Mouse (Mus musculus) T-cell, adult 2 months (primary cell): ENCODE measurements around the gene Mgat5.

Source experiments
- DNase-seq: peaks from one replicate; pipeline ENCODE4 v3.0.0; 2022; ENCODE audit warnings: low spot score

Gene Mgat5

DNA sequence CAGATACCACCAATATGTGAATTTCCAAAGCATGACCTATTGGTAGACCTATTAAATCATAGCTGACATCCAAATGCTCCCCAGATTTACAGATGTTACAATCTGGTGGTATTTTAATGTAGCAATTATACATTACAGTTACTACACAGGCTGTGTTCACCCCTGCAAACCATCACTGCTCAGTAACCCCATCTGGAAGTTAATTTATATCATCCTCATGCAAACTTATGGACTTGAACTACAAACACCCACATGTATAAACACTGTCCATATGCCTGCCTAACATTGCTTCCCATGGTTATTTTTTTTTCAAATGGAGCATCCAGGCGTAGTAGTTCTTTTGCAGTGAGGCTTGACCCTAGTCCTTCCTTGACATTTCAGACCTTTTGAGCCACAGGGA, 236.2 kb downstream of the Mgat5 start:
- DNase-seq, result no peak

DNA sequence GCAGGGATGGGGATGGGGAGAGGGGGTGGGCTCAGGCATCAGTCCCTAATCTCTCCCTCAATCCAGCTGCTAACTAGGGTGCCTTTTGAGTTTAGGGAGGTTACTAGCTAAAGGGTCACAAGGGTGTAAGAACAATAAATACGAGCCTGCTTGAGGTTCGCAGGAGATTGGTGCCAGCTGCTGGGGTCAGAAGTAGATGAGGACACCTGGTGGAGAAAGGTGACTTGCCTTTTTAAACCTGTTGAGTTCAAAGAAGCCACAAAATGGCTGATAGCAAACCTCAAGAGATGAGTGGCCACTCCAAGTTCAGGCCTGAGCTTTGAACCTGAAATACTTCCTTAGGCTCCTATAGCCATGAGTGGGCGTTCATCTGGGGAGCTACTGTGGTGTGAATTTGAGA, 236.9 kb downstream of the Mgat5 start:
- DNase-seq, result no peak

DNA sequence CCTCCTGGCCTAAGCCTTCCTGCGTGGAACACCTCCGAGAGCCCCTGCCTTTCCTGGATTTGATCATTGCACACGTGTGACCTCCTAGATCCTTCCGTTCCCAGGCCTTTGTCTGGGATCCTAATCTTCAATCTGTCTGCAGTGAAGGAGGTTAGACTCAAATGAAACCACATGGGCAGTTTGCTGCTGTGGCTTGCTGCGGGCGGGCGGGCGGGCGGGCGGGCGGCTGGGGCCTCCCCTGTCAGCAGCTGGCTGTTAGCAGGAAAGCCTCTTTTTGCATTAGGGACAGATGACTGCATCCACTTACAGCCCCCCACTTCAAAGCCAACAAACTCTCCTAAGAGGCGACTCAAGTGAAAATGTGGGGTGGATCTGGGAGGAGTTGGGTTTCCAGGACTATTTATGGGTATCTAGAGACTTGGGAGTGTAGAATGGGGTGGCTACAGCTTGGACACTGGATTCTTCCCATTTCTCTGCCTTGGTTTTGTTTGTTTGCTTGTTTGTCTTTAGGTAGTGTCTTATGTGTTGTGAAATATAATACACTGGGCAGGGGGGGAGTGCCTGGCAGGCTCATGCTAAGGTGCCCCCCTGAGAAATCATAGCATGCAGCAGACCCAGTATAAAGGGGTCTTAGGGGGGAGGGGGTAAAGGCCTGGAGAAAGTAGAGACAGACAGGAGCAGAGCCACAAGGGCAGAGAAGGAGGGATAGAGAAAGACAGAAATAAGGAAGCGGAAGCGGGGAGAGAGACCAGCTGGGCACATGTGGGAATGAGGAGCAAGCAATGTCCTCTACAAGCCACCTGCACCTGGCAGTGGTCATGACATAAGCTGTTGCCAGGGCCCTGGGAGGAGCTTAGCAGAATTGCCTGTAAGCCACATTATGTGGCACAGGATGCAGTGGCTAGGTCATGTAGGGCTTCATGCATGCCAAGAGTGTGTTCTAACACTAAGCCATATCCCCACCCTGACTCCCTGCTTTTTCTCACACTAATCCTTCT, 238.4 kb downstream of the Mgat5 start:
- DNase-seq, result no peak

DNA sequence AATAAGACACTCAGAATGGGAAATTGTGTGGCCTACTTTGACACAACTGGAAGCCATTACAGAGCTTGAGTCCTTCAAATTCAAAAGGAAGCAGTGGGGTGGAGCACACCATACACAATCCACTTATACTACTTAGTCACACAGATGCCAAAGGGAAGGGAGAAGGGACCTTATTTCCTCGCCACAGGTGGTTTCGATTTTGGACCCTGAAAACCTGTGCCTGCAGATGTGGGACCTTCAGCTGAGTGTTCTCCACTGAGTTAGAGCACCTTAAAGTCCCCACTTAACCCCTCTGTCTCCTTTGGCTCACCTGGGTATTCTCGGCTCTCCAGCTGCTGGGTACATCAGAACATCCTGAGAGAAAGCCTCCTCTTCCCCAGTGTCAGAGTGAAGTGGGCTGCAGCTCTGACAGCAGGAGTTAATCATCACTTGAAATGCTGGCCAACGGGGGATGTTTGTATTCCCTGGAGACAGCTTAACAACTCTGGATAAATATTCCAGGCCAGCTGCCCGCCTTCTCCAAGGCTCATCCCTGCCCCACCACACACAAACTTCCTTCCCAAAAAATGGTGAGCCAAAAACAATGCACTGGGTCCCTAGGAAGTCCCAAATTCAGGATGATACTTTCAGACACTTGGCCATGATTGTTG, 240.1 kb downstream of the Mgat5 start:
- DNase-seq, result no peak

DNA sequence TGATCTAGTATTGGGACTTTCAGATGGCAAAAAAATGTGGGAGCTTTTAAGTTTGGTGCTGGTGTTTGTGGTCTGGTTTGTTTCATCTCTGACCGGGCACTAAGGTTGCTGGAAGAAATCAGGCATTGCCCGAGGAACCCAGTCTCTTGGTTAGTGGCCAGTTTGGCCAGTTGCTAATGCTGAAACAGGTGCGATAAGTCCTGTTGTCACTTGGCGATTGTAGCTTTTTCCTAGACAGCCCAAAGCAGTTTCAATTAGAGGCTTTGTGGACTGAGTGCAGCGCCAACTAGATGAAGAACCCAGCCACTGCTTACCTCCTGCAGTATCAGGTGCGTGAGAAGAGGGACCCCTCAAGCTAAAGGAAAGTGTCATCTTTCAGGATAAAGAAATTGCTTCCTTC, 248.6 kb downstream of the Mgat5 start:
- no peak for DNase-seq

DNA sequence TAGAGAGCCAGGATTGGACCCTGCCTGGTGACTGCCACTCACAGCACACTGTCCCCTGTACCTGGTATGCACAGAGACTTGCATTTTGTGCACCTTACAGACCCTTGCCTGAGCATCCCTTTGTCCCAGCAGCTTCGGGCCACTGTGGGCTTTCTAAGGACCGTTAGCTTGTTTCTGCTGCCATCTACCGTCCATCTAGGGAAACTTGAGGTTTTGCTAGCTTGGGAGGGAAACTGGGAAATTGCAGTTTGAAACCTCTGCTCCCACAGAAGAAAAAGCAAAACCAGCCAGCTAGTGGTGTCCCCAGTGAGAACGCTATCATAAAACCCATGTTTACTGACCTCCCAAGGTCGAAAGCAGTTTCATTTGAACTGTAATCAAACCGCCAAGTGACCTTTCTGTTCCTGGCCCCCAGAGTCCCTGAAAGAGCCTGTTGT, 254.2 kb downstream of the Mgat5 start:
- peak; percentile 38 for DNase-seq

DNA sequence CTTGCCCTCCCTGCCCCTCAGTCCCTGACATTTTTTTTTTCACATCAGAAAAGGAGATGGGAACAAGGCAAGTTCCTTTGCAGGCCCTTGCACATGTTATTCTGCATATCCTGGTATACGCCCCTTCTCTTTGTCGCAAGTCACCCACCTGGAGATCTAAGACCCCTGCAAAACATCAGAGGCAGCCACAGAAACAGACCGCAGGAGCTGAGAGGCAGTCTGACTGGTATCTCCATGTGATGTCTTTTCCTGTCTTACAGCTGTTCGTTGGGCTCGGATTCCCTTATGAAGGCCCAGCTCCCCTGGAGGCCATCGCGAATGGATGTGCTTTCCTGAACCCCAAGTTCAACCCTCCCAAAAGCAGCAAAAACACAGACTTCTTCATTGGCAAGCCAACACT, 254.8 kb downstream of the Mgat5 start:
- DNase-seq, result no peak

DNA sequence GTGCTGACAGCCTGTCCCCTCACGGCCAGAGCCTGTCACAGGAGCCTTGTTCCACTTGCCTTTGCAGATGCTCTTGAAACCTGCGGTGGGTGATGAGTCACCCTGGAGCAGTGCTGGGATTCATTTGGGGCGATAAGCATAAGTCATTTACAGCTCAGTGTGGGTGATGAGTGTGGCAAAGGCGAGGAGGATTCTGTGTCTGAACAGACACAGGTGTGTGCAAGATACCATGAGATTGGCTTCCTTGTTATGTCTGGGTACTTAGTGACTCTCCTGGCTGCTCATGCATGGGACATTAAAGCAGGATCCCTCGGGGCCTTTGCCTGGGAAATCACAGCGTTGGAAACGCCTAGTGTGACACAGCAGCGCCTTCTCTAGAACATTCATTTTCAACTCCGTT, 256.2 kb downstream of the Mgat5 start:
- no peak for DNase-seq

DNA sequence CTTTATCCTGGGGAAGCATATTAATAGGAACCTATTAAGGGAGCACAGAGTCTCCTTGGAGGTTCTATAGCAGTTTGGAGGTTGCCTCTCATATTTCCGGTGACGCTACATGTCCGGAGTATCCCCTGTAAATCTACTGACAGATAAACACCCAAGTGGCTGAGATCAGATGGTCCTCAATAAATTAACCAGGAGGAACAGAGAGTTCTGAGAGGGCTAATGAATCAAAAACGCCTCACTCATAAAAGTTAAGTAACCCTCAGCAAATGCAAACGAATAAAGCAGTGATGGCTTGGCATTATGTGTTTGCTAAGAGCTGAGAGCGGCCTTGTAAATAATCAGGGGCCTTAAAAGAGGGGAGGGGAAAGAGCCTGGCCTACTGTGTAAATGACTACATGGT, 259.2 kb downstream of the Mgat5 start:
- DNase-seq, result no peak

DNA sequence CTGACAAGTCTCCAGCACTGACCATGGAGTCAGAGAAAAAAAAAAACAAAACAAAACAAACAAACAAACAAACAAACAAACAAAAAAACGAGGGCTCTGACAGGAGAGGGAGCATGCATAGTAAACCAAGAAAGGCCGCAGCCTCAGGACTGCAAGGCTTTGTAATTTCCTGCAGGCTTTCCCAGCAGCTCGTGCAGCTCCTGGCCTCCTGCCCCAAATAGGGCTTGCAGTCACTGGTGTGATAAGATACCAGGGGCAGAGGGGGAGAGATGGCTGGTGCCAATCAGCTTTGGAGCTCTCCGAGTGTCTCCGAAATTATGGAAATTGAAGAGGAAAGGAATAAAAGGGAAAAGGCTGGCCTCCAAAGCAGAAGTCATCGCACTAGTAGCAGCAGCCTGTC, 260.5 kb downstream of the Mgat5 start:
- DNase-seq, result no peak

DNA sequence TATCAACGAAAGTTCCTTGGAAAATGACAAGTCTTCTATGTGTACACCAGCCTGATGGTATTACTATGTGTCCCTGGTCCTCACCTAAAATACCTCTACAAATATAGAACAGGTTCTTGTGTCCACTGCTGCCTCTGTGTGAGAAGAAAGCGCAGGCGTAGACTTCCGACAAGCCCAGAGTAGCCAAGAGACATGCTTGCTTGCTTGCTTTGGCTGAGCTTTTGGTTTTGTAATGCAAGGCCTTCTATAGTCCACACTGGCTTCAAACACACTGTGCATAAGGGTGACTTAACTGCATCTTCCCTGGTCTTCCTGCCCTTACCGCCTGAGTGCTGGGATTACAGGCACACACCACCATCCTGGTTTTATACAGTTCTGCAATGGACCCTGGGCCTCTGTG, 262.4 kb downstream of the Mgat5 start:
- no peak for DNase-seq

DNA sequence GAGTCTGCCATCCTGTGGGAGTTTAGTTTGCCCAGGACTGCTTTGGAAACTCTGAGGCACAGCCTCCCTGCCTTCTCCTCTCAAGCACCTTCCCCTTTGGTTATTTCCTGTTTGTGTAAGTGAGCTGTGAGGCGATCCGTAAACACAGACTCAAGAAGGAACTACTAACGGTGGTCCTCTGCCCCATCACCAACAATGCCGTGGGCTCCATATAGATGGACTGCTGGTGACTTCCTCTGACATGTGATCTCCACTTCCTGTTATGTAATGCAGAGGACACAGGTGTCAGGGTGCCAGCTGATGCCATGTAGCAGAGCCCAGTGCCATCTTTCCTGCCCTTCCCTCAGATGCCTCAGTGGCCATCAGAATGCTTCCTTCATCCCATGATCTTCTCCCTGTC, 265.4 kb downstream of the Mgat5 start:
- no peak for DNase-seq

DNA sequence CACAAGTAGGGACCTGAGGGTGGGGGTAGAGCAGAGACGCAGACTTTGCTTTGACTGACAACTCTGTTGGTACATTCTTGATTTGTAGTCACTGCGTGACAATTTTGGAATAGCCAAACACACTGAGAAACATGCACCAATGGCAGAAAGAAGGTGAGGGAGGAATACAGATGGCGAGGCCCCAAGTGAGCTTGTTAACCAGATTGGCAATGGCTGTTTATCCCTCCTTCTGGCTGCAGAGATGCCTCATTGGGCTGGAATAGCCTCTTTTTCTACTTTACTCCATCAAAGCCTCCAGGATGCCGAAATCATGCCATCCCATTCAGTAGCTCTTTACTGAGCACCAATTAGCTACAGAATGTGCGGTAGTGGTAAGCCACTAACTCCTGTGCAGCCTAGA, 270.9 kb downstream of the Mgat5 start:
- DNase-seq, result no peak

DNA sequence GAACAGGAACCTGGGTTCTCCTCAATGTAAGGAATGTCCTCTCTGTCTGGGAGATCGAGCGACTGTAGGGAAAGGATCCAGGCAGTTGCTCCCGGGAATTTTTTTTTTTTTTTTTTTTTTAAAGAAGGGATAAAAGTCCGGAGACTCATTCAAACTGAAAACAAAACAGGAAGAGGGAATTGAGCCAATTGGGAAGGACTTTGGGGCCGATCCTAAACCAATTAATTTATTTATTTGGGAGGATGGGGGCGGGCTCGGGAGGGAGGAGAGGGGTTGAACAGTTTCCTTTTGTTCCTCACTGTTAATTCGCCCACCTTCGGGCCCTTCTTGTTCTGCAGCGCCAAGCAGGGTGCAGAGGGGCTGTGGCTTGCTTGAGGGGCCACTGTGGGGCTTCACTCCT, 278.1 kb downstream of the Mgat5 start:
- no peak for DNase-seq

DNA sequence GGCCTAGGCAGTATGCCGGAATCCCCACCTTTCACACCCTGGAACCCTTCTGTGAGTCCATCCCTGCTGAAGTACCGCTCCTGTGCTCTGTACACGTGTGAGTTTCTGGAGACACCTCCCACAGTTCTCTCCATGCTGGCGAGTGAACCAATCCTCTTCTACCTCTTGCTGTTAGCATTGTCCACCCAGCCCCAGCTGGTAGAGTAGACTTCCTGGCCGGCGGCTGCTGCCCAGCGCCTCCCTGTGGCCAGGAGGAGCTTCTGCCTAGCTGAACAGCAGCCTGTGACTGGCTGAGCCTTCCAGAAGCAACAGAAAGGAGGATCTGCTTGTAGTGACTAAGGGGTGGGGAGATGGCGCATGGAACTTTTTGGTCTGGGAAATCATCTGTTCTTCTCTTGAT, 279.4 kb downstream of the Mgat5 start:
- no peak for DNase-seq

DNA sequence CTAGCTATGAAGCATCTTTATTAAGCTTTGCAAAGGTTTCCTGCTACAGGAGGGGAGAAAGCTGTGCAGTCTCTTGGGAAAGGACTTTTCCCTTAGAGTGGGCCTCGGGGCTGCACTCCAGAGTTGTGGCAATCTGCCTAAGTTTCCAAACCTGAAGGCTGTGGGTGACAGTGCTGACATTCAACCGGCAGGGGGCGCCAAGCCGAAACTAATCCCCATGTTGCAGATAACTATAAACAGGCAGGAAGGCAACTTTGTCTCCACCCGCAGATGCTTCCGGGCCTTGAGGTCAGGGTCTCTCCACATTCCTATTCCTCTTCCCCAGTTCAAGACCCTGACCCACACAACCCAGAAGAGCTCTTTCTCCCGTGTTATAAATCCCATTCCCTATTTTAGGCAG, 280.0 kb downstream of the Mgat5 start:
- DNase-seq, result peak; percentile 29

DNA sequence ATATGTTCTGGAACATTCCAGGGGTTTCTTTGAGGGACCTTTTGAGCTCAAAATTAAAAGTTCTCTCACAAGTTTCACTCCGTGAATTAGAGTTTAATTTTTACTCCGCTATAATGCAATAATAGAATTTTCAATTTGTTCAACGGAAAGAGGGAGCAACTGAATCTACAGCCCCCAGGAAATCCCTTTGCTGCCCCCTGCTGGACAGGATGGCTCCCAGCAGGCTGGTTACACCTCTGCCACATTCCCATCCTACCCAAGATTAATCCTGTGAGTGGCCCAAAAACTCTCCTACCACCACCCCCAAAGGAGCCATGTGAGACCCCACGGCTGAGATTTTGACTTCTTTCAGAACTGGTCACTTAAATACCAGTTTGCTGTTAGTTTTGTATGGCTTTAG, 282.3 kb downstream of the Mgat5 start:
- peak; percentile 30 for DNase-seq

DNA sequence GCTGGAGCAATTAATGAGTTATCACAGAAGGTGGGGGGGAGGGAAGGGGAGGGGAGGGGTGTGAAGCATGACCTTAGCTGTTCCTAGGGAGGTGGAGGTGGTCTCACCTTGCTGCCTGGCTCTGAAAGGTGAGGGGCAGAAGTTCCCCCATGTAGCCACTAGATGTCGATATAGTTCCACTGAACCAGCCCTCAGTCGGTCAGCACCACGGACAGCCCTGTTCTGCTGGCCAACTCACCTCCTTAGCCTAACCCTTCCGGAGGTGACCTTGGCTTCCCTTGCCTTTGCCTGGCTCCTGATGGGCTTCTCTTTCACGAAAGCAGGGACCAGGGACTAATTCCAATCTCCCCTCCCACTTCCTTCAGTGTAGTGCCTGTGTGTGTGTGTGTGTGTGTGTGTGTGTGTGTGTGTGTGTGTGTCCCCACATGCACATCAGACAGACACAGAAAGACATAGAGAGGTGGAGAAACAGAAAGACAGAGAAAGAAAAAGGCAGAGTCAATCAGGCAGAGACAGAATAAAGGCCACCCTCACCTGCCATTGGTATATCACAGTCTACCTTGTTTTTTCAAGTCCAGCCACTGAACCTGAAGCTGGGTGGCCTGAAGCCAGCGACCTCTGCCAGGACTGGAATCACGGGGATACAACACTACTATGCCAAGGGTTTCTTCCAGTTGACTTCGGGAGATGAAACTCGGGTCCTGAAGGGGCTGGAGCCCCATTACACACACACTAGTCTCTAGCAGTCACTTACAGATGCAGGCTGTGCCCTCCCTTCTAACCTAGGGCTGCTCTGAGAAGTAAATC, 292.1 kb downstream of the Mgat5 start:
- peak; percentile 21 for DNase-seq

DNA sequence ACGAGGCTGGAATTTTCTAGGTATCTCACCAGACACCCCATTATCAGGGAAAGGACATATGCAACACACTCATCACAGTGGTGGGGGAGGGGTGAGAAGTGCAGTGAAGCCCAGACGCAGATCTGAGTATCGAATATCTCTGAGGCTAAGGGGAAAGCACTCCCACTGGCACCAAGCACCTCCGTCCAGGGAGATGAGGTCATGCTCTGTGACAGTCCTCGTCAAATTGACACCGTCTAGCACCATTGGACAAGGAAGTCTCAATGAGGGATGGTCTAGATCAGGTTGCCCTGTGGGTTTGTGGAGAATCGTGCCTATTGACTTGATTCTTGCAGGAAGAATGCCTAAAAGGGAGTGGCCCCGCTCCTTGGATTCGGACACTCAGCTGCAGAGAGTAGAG, 293.9 kb downstream of the Mgat5 start:
- DNase-seq, result no peak

DNA sequence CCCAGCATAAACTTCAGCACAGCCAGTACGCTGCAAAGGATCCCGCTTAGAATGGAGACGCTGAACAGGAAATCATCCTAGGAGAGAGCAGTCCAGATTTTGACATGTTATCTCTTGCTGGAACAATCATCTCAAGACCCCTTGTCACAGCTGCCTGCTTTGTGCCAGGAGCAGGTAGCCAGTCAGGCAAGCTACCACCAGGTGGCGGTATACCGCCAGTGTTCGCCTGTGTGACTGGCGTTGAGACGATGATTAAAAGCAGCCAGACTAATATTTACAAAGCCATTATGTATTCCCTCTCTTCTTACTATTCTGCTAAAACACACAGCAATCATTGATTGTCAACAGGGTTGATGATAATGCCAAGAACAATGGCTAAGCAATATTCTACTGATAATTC, 295.4 kb downstream of the Mgat5 start:
- DNase-seq, result peak; percentile 64

DNA sequence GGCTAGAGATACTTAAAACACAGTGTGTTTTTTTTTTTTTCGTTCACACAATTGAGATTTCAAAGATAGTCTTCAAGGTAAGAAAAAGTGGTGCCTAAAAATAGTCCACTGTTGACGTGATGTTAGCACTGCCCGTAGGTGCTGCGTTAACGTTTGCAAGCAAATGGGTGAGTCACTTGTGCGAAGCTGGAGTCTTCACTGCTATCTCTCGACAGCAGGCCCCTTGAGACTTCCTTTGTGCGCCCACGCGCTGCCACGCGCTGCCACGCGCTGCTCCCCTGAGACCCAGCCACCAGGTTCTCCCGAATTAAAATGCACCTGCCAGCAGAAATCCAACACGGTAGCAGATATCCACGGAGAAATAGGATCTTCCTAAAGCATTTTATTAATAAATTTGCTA, 295.9 kb downstream of the Mgat5 start:
- no peak for DNase-seq

DNA sequence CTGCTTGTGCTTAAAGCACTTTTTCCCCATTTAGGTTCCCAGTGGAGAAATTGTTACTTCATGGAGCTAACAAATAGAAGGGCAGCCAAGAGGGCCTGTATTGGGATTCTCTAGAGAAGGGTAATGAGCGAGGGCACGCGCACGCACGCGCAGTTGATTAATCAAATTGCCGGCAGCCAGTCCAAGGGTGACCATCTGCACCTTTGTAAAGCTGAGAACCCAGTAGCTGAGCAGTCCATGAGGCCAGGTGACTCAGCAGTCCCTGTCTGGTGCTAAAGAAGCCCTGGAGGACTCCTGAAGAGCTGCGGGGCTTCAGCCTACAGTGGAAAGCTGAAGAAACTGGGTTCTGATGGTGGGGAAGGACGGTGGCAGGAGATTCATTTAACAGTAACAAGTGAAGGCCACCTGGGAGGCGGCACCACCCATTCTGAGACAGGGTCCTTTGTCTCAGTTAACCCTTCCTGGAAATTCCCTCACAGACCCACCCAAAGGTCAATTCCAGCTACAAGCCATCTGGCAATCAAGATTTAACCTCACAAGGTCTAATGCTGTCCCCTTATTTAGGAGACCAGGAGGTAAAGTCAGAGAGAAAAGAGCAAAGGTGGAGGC, 302.3 kb downstream of the Mgat5 start:
- DNase-seq, result no peak
